Mouse (Mus musculus): ENCODE measurements at regions not wholly inside any gene's neighbourhood (a gene's known extent, or its start where the extent isn't known, plus 50 kb on each side); places are given as distances from the start of the nearest gene placed in this dataset.

- Histone ChIP-seq H3K27ac (ENCODE audit: insufficient read depth, low read depth) (no peak overlapping the region), H3K27me3 (replicated peaks) (no peaks in the 10 kb centered on the region), H3K36me3 (replicated peaks in 1 of 2; ENCODE audit: control insufficient read depth in 1 of 2, insufficient read depth in 1 of 2, low read length in 1 of 2) (no peaks in the 10 kb centered on the region), H3K4me3 (replicated peaks in 1 of 3; ENCODE audit: low read depth in 2 of 3, low read length in 2 of 3, poor library complexity in 1 of 3) (no peak overlapping the region), H3K4me1 (ENCODE audit: control insufficient read depth in 1 of 2, insufficient read depth in 2 of 2) (peaks cover 13 to 18% of the 10 kb centered on the region in 2 experiments), H3K9me3 (replicated peaks; ENCODE audit: low read length) (no peaks in the 10 kb centered on the region), H3K79me2 (replicated peaks; ENCODE audit: control insufficient read depth, extremely low read depth, insufficient read depth, poor library complexity, severe bottlenecking) (no peaks in the 10 kb centered on the region), H3K4me2 (ENCODE audit: insufficient read depth, low read depth, poor library complexity, severe bottlenecking) (no peak overlapping the region), H3K9ac (ENCODE audit: insufficient read depth, low read depth) (no peak overlapping the region)
- DNase-seq (ENCODE audit: extremely low read depth), result no peak
- no peak for TF ChIP-seq RCOR1 (conservative IDR thresholded peaks at IDR 0.05; ENCODE audit: low read depth, low read length)
- no peak for TF ChIP-seq MXI1 (IDR thresholded peaks at IDR 0.05; ENCODE audit: low read depth, low read length)
- in situ Hi-C loops (cut with MboI; ENCODE audit: low pct_ligation_motif_present, low pct_unique_long_range_greater_than_20kb, low sequenced_read_pairs) (loop anchor here (10.0 kb wide), 1 partner anchor 55 kb away; no protein-coding TSS in a partner anchor), dilution Hi-C loops (cut with MboI; ENCODE audit: extremely low pct_ligation_motif_present, extremely low pct_unique_long_range_greater_than_20kb, low sequenced_read_pairs) (no loop called here)
Measured at GRCm38 (mm10) chr8:126669919-126670318, 76.1 kb upstream of the Irf2bp2 start.

GRCm38 (mm10) chr8:126669154-126669553 is 75.4 kb upstream of the Irf2bp2 start:
- no peaks in the 10 kb centered on the region for H3K36me3 ChIP-seq (replicated peaks in 1 of 2; ENCODE audit: control insufficient read depth in 1 of 2, insufficient read depth in 1 of 2, low read length in 1 of 2)
- dilution Hi-C loops (cut with MboI; ENCODE audit: extremely low pct_ligation_motif_present, extremely low pct_unique_long_range_greater_than_20kb, low sequenced_read_pairs), result no loop called here

GRCm38 (mm10) chr8:126668657-126669025 is 74.9 kb upstream of the Irf2bp2 start:
- Histone ChIP-seq H3K4me3 (replicated peaks in 1 of 3; ENCODE audit: low read depth in 2 of 3, low read length in 2 of 3, poor library complexity in 1 of 3) (no peak overlapping the region), H3K4me2 (ENCODE audit: insufficient read depth, low read depth, poor library complexity, severe bottlenecking) (no peak overlapping the region), H3K4me1 (ENCODE audit: control insufficient read depth in 1 of 2, insufficient read depth in 2 of 2) (peaks cover 13 to 18% of the 10 kb centered on the region in 2 experiments), H3K9ac (ENCODE audit: insufficient read depth, low read depth) (no peak overlapping the region), H3K36me3 (replicated peaks in 1 of 2; ENCODE audit: control insufficient read depth in 1 of 2, insufficient read depth in 1 of 2, low read length in 1 of 2) (no peaks in the 10 kb centered on the region), H3K79me2 (replicated peaks; ENCODE audit: control insufficient read depth, extremely low read depth, insufficient read depth, poor library complexity, severe bottlenecking) (no peaks in the 10 kb centered on the region), H3K9me3 (replicated peaks; ENCODE audit: low read length) (no peaks in the 10 kb centered on the region), H3K27me3 (replicated peaks) (no peaks in the 10 kb centered on the region), H3K27ac (ENCODE audit: insufficient read depth, low read depth) (no peak overlapping the region)
- in situ Hi-C loops (cut with MboI; ENCODE audit: low pct_ligation_motif_present, low pct_unique_long_range_greater_than_20kb, low sequenced_read_pairs), result loop anchor here (10.0 kb wide), 1 partner anchor 54 kb away; no protein-coding TSS in a partner anchor
- DNase-seq (ENCODE audit: extremely low read depth), result no peak
- dilution Hi-C loops (cut with MboI; ENCODE audit: extremely low pct_ligation_motif_present, extremely low pct_unique_long_range_greater_than_20kb, low sequenced_read_pairs), result no loop called here
- no peak for TF ChIP-seq POLR2A (IDR thresholded peaks at IDR 0.05; ENCODE audit: low read depth, low read length)
- TF ChIP-seq JUND (conservative IDR thresholded peaks at IDR 0.05; ENCODE audit: low read depth, low read length), result no peak
- no peak for TF ChIP-seq MYC (IDR thresholded peaks at IDR 0.05; ENCODE audit: low read depth, low read length)
- no peak for TF ChIP-seq TBP (conservative IDR thresholded peaks at IDR 0.05; ENCODE audit: low read depth, low read length)
- TF ChIP-seq EP300 (IDR thresholded peaks at IDR 0.05; ENCODE audit: low read length), result no peak
- no peak for TF ChIP-seq ETS1 (conservative IDR thresholded peaks at IDR 0.05; ENCODE audit: low read depth, low read length)
- no peak for TF ChIP-seq GABPA (IDR thresholded peaks at IDR 0.05; ENCODE audit: insufficient replicate concordance, low read depth, low read length)
- no peak for TF ChIP-seq MAX (IDR thresholded peaks at IDR 0.05; ENCODE audit: low read length)
- TF ChIP-seq ZNF384 (IDR thresholded peaks at IDR 0.05; ENCODE audit: low read depth, low read length), result no peak
- TF ChIP-seq HCFC1 (IDR thresholded peaks at IDR 0.05; ENCODE audit: low read depth, low read length), result no peak
- TF ChIP-seq MAZ (IDR thresholded peaks at IDR 0.05; ENCODE audit: low read depth, low read length), result no peak
- TF ChIP-seq SIN3A (IDR thresholded peaks at IDR 0.05; ENCODE audit: low read length), result no peak
- TF ChIP-seq IRF4 (IDR thresholded peaks at IDR 0.05; ENCODE audit: low read depth, low read length), result no peak
- no peak for TF ChIP-seq CHD1 (IDR thresholded peaks at IDR 0.05; ENCODE audit: low read depth, low read length)
- TF ChIP-seq TCF12 (IDR thresholded peaks at IDR 0.05; ENCODE audit: low read depth, low read length), result no peak
- no peak for TF ChIP-seq ZKSCAN1 (IDR thresholded peaks at IDR 0.05; ENCODE audit: borderline replicate concordance, low read depth, low read length)
- no peak for TF ChIP-seq JUN (IDR thresholded peaks at IDR 0.05; ENCODE audit: insufficient read depth, low read depth, low read length)
- TF ChIP-seq NELFE (IDR thresholded peaks at IDR 0.05; ENCODE audit: low read depth, low read length), result no peak

More at GRCm38 (mm10) chr8:126669154-126669553, 75.4 kb upstream of the Irf2bp2 start:
- no peak for TF ChIP-seq JUND (conservative IDR thresholded peaks at IDR 0.05; ENCODE audit: low read depth, low read length)
- no peak for TF ChIP-seq JUN (IDR thresholded peaks at IDR 0.05; ENCODE audit: insufficient read depth, low read depth, low read length)
- TF ChIP-seq USF1 (IDR thresholded peaks at IDR 0.05; ENCODE audit: low read depth, low read length), result no peak
- no peak for TF ChIP-seq SIN3A (IDR thresholded peaks at IDR 0.05; ENCODE audit: low read length)
- TF ChIP-seq POLR2A (IDR thresholded peaks at IDR 0.05; ENCODE audit: low read depth, low read length), result no peak
- no peak for TF ChIP-seq IRF4 (IDR thresholded peaks at IDR 0.05; ENCODE audit: low read depth, low read length)
- TF ChIP-seq CTCF (conservative IDR thresholded peaks at IDR 0.05 in 1 of 2, IDR thresholded peaks at IDR 0.05 in 1 of 2; ENCODE audit: low read depth in 2 of 2, low read length in 2 of 2), result no peak
- no peak for TF ChIP-seq MAX (IDR thresholded peaks at IDR 0.05; ENCODE audit: low read length)
- no peak for TF ChIP-seq ETS1 (conservative IDR thresholded peaks at IDR 0.05; ENCODE audit: low read depth, low read length)
- TF ChIP-seq ZMIZ1 (IDR thresholded peaks at IDR 0.05; ENCODE audit: low read depth, low read length), result no peak
- TF ChIP-seq MYC (IDR thresholded peaks at IDR 0.05; ENCODE audit: low read depth, low read length), result no peak
- TF ChIP-seq USF2 (conservative IDR thresholded peaks at IDR 0.05; ENCODE audit: low read depth, low read length), result no peak
- TF ChIP-seq ZKSCAN1 (IDR thresholded peaks at IDR 0.05; ENCODE audit: borderline replicate concordance, low read depth, low read length), result no peak
- TF ChIP-seq EP300 (IDR thresholded peaks at IDR 0.05; ENCODE audit: low read length), result no peak
- TF ChIP-seq ZC3H11A (IDR thresholded peaks at IDR 0.05; ENCODE audit: low read depth, low read length), result no peak
- TF ChIP-seq NRF1 (IDR thresholded peaks at IDR 0.05; ENCODE audit: low read depth, low read length), result no peak
- no peak for TF ChIP-seq POLR2AphosphoS2 (IDR thresholded peaks at IDR 0.05; ENCODE audit: low read depth, low read length)
- no peak for TF ChIP-seq GABPA (IDR thresholded peaks at IDR 0.05; ENCODE audit: insufficient replicate concordance, low read depth, low read length)
- no peak for TF ChIP-seq CHD2 (IDR thresholded peaks at IDR 0.05; ENCODE audit: low read length)
- no peak for TF ChIP-seq ELF1 (IDR thresholded peaks at IDR 0.05; ENCODE audit: low read depth, low read length)
- Histone ChIP-seq H3K79me2 (replicated peaks; ENCODE audit: control insufficient read depth, extremely low read depth, insufficient read depth, poor library complexity, severe bottlenecking) (no peaks in the 10 kb centered on the region), H3K4me3 (replicated peaks in 1 of 3; ENCODE audit: low read depth in 2 of 3, low read length in 2 of 3, poor library complexity in 1 of 3) (no peak overlapping the region), H3K4me2 (ENCODE audit: insufficient read depth, low read depth, poor library complexity, severe bottlenecking) (no peak overlapping the region), H3K9me3 (replicated peaks; ENCODE audit: low read length) (no peaks in the 10 kb centered on the region), H3K27me3 (replicated peaks) (no peaks in the 10 kb centered on the region), H3K9ac (ENCODE audit: insufficient read depth, low read depth) (no peak overlapping the region), H3K27ac (ENCODE audit: insufficient read depth, low read depth) (no peak overlapping the region), H3K4me1 (ENCODE audit: control insufficient read depth in 1 of 2, insufficient read depth in 2 of 2) (peaks cover 13 to 18% of the 10 kb centered on the region in 2 experiments)
- DNase-seq (ENCODE audit: extremely low read depth), result no peak
- in situ Hi-C loops (cut with MboI; ENCODE audit: low pct_ligation_motif_present, low pct_unique_long_range_greater_than_20kb, low sequenced_read_pairs), result loop anchor here (10.0 kb wide), 1 partner anchor 54 kb away; no protein-coding TSS in a partner anchor
